Mouse (Mus musculus) megakaryocyte, embryonic 14.5 days (primary cell): ENCODE results near the gene Hipk2.

ENCODE experiments used
- FLI1 ChIP-seq: IDR thresholded peaks from 2 replicates; pipeline ENCODE4 v1.6.1; 2012; ENCODE audit warnings: low read length, inconsistent platforms, mixed read lengths
- GATA1 ChIP-seq: IDR thresholded peaks from 3 replicates; pipeline ENCODE4 v1.6.1; 2012; ENCODE audit warnings: mixed read lengths, low read length, inconsistent platforms, borderline replicate concordance

GRCm38 (mm10) chr6:38866357-38866756 lies 9.6 kb downstream of the Hipk2 start:
- TF ChIP-seq FLI1 (no peak), GATA1 (no peak)
